Mouse (Mus musculus) E14TG2a.4 (cell line): ENCODE data around the gene Inpp4b.

Experiments
- CTCF ChIP-seq: conservative IDR thresholded peaks from 2 replicates; pipeline ENCODE4 v1.5.1; 2014; ENCODE audit warnings: low read length
- NANOG ChIP-seq: IDR thresholded peaks from 2 replicates; pipeline ENCODE4 v1.6.1; 2014; ENCODE audit warnings: borderline replicate concordance, low read length, mixed read lengths
- POU5F1 ChIP-seq: IDR thresholded peaks from 2 replicates; pipeline ENCODE4 v1.6.1; 2014; ENCODE audit warnings: low read length, borderline replicate concordance

GRCm38 (mm10) chr8:81815551-81815950, 473.2 kb downstream of the Inpp4b start:
- no peak for TF ChIP-seq CTCF
- TF ChIP-seq NANOG = no peak
- TF ChIP-seq POU5F1 = no peak
